Mouse (Mus musculus): ENCODE data around the gene Mybpc1.
A peak's percentile ranks its signal among the peaks of the same experiment; 100 is the strongest.
"Not testable (repeated sequence)": the region's sequence is repeated elsewhere in the genome, so short reads cannot be mapped to it uniquely, and the experiment has no call there.

Gene Mybpc1

GRCm38 (mm10) chr10:88550225-88550624 is 54.7 kb downstream of the Mybpc1 start:
- DNase-seq (ENCODE audit: low spot score in 2 of 2): no peak

- DNase-seq (ENCODE audit: low spot score in 2 of 2): no peak
Observed at GRCm38 (mm10) chr10:88547635-88548034, 57.3 kb downstream of the Mybpc1 start.

- no peak for DNase-seq (ENCODE audit: low spot score in 2 of 2)
Observed at GRCm38 (mm10) chr10:88530631-88531030, 74.3 kb downstream of the Mybpc1 start.

- DNase-seq (ENCODE audit: low spot score in 2 of 2): no peak
Observed at GRCm38 (mm10) chr10:88524016-88524415, 80.9 kb downstream of the Mybpc1 start.

GRCm38 (mm10) chr10:88523212-88523611 is 81.7 kb downstream of the Mybpc1 start:
- no peak for DNase-seq (ENCODE audit: low spot score in 2 of 2)

- DNase-seq (ENCODE audit: low spot score in 2 of 2): no peak
Observed at GRCm38 (mm10) chr10:88522795-88523194, 82.2 kb downstream of the Mybpc1 start.

- not testable (repeated sequence) for DNase-seq (ENCODE audit: low spot score in 2 of 2)
Observed at GRCm38 (mm10) chr10:88515049-88515448, 89.9 kb downstream of the Mybpc1 start.

GRCm38 (mm10) chr10:88514495-88514894 is 90.5 kb downstream of the Mybpc1 start:
- DNase-seq (ENCODE audit: low spot score in 2 of 2): peak; percentile 39 to 68

GRCm38 (mm10) chr10:88513574-88514135 is 91.3 kb downstream of the Mybpc1 start:
- DNase-seq (ENCODE audit: low spot score in 2 of 2): no peak

- DNase-seq (ENCODE audit: low spot score in 2 of 2): no peak
Observed at GRCm38 (mm10) chr10:88511355-88511754, 93.6 kb downstream of the Mybpc1 start.

- no peak for DNase-seq (ENCODE audit: low spot score in 2 of 2)
Observed at GRCm38 (mm10) chr10:88510503-88511271, 94.3 kb downstream of the Mybpc1 start.

- DNase-seq (ENCODE audit: low spot score in 2 of 2): no peak
Observed at GRCm38 (mm10) chr10:88507691-88508143, 97.2 kb downstream of the Mybpc1 start.

- no peak for DNase-seq (ENCODE audit: low spot score in 2 of 2)
Observed at GRCm38 (mm10) chr10:88505256-88505655, 99.7 kb downstream of the Mybpc1 start.

- DNase-seq (ENCODE audit: low spot score in 2 of 2): no peak
Observed at GRCm38 (mm10) chr10:88504481-88504880, 100.5 kb downstream of the Mybpc1 start.

GRCm38 (mm10) chr10:88503421-88504314 is 101.3 kb downstream of the Mybpc1 start, which contains the start of gene Chpt1:
TSS of gene Chpt1 (minus strand) at chr10:88504073.
- peak; percentile 82 to 92 for DNase-seq (ENCODE audit: low spot score in 2 of 2)

- no peak for DNase-seq (ENCODE audit: low spot score in 2 of 2)
Observed at GRCm38 (mm10) chr10:88502919-88503318, 102.0 kb downstream of the Mybpc1 start.

- no peak for DNase-seq (ENCODE audit: low spot score in 2 of 2)
Observed at GRCm38 (mm10) chr10:88501886-88502765, 102.8 kb downstream of the Mybpc1 start.

- DNase-seq (ENCODE audit: low spot score in 2 of 2): peak in 1 of 2 experiments; percentile 19
Observed at GRCm38 (mm10) chr10:88501370-88501769, 103.6 kb downstream of the Mybpc1 start.

GRCm38 (mm10) chr10:88499993-88500392 is 105.0 kb downstream of the Mybpc1 start:
- peak in 1 of 2 experiments; percentile 38 for DNase-seq (ENCODE audit: low spot score in 2 of 2)

GRCm38 (mm10) chr10:88496864-88497564 is 107.9 kb downstream of the Mybpc1 start:
- no peak for DNase-seq (ENCODE audit: low spot score in 2 of 2)

Measured in spleen, postnatal 4 days (tissue).